Mouse (Mus musculus) retina, postnatal 7 days (tissue): ENCODE results near the gene Oxsr1.

ENCODE experiments used
- DNase-seq: peaks from one replicate; pipeline ENCODE4 v3.0.0-alpha.2; 2012; ENCODE audit warnings: low read depth, low spot score

The Oxsr1 gene

GRCm38 (mm10) chr9:119338350-119338749 is 16.1 kb upstream of the Oxsr1 start:
- DNase-seq, result no peak

DNA sequence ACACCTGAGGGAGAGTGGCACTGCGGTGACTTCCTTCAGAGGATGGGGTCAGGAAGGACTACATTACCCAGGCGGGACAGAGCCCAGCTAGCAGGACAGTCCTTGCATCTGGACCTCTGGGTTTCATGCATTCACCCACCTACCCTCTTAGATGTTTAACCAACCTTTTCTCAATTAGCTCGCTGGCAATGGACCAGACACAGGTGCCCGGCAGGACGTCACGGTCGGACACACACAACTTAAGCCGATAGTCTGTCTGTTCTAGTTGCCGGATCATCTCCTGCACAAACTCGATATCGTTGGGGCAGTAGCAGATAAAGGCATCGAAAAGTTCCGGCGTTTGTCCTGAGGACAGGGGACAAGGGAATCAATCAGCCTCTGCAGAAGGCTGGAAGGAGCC is 15.6 kb upstream of the Oxsr1 start:
- DNase-seq, result no peak

DNA sequence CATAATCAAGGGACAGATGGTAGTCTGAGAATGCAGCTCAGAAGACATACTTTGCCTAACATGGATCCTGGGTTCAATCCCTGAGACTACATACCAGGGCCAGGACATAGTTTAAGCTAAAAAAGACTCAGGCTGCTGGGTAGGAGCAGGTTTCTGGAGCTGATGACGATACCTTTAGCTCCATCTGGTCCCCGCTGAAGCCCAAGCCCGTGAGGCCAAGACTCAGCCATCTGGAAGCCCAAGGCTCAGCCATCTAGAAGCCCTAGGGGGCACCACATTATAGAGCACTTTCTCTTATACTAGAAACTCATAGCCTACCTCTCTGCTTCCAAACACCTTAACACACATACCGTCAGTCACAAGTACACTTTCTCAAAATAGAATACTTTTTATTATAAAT is 13.3 kb upstream of the Oxsr1 start:
- DNase-seq, result no peak

DNA sequence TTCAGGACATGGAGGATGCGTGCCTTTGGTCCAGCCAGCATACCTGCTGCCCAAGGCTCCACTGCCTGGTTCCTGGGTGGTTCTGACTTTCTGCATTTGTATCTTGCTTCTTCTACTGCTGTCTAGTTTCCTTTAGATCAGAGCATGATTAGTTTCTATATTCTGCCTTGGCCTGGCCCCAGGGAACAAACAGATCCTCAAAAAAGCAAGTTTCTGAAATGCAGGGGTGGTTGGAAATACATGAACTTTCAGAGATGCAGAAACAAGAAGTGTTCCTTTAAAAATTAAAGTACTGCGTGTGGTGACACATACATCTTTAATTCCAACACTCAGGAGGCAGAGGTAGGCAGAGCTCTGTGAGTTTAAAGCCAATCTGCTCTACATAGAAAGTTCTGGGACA is 12.6 kb upstream of the Oxsr1 start:
- DNase-seq, result no peak

- no peak for DNase-seq
These were observed 12.1 kb upstream of the Oxsr1 start for GRCm38 (mm10) chr9:119334324-119334723.

DNA sequence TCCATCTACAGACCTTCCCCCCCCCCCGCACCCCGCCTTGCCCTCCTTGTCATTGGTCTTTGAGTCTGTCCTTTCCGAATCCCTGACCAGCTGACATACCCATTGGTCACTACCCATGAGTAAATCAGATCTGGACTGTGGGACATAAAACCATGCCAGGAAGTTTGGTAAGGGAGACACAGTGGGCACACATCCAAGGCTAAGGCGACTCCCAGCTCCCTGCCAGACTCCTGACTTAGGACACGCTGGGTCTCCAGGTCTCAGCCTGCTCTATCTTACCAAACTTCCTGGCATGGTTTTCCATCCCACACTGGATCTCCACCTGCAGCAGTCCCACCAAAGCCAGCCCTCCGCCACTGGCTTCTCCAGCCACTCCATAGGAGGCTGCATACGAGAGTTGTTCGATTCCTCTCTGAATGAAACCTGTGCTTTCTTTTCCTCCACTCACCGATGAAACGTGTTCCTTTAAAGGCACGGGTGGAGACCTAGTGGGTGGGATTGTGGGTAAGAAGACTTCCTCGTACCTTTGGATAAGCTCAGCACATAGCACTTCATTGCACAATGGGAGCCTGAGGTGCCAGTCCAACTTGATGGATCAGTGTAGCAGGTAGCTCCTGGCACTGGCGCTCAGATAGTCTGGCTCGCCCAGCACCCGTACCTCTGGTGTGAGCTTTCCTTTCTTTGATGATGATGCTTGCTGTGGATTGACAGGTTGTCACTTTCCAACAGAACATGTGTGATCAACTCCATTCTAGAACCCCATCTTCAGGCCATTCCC is 8.1 kb upstream of the Oxsr1 start:
- DNase-seq, result no peak

- no peak for DNase-seq
These were observed 6.3 kb upstream of the Oxsr1 start for GRCm38 (mm10) chr9:119328488-119328887.

DNA sequence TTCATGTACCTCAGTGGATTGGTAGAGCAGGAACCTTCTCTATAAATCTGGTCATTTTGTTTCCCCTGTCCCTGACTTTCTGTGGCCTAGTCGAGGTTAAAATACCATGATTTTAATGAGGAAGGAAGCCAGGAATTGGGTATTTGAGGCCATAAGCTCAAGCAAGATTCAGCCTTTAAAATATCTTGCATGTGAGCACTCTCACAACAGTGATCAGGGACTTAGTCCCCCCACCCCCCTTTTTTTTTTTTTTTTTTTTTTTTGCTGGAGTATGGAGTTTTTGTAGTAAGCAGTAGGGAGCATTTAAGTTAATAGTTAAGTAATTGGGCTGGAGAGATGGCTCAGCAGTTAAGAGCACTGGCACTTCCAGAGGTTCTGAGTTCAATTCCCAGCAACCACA is 1.9 kb upstream of the Oxsr1 start:
- no peak for DNase-seq

DNA sequence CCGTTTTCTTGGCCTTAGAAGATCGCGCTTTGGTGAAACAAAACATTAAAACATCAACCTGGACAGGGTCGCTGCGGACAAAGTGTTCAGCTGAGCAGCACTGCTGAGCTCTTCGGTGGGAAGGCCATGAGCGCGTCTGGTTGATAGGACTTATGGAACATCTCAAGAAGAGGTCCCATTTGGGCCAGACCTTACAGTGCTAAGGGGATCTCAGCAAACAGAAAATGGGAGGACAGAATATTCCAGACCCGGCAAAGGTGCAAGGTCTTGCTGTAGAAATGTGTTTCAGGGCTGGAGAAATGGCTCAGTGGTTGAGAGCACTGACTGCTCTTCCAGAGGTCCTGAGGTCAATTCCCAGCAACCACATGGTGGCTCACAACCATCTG is 1.0 kb upstream of the Oxsr1 start:
- DNase-seq, result no peak

DNA sequence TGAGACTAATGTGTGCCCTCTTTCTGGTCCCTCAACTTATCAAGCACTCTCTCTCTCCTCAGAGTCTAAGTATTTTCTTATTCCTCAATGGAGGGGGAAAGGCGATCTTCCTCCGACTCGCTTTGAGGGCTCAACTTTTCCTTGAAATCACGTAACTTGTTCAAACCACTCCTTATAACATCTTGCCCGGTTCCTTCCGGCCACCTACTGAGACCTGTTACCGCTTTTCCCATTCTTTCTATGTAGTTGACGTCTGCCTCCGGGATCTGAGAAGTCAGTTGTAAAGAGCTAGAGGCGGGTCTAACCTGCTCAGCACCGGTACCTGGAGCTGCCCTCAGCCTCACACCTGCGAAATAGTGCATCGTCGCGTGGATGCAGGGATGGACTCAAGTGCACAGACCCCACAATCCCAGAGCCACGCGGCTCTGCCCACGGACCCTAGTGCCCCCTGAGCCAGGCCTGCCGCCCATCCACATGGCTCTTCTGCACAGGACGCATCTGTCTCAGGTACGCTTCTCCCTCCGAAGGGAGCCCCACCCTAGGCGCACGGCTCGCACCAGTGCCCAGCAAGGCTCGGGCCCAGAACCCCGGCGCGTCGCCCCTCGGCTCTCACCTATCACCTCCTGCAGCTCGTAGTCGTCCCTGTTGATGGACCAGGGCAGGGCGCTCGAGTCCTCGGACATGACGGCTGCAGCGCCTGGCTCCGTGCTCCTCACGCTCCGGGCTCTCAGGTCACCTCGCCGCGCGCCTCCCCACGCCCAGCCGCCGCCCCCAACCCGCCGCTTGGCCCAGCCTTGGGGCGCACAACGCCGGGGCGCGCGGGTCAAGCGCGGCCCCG is 616 bp downstream of the Oxsr1 start:
- no peak for DNase-seq

DNA sequence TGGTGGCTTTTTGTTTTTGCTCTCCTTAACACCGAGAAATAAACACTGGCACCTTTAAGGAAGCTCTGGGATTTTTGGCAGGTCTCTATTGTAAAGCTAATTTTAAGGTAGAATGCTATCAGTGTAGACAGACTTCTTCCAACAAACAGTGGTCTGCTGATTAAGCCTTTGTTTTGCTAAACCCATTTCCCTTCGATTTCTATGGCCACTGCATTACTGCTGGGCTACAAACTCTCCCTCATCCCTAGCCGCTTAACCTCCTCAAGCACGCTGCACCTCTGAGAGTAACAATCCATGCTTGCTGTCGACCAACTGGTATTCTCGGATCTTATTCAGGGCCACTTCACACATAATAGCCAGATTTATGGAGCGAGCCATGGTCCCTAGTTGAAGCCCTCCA is 1.3 kb downstream of the Oxsr1 start:
- DNase-seq, result no peak

- DNase-seq, result no peak
These were observed 1.8 kb downstream of the Oxsr1 start for GRCm38 (mm10) chr9:119320446-119320845.

- DNase-seq, result no peak
These were observed 3.3 kb downstream of the Oxsr1 start for GRCm38 (mm10) chr9:119318891-119319290.

DNA sequence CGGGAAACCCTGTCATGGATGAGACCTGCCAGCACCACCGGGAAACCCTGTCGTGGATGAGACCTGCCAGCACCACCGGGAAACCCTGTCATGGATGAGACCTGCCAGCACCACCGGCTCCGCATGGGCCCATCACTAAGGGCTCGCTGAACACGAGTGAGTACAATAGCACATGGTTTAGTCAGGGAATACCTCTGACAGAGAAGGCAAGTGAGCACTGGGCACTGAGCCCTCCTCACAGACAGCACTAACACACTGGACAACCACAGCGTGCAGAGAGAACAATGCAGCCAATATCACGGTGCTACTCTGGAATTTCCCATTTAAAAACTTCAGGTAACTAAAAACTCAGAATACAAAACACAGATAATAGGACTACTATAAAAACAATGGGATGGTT is 9.1 kb downstream of the Oxsr1 start:
- DNase-seq, result no peak

DNA sequence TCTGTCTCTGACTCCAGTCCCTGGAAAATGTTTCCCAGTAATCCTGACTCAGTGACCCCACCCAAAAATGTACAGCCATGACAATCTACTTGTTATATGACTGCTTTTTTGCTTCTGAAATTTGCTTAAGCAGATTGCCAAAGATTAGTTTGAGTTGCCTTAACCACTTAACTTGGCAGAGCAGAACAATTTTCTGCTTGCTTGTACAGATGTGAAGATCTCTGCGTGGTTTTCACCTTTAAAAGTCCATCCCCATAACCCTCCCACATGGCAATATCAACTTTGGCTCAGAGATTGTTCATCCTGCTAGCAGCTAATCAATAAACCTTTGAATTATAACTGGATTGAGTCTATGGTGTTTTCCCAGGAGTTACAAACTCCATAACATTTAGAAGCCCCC is 13.2 kb downstream of the Oxsr1 start:
- no peak for DNase-seq

- DNase-seq, result no peak
These were observed 16.4 kb downstream of the Oxsr1 start for GRCm38 (mm10) chr9:119305863-119306262.

DNA sequence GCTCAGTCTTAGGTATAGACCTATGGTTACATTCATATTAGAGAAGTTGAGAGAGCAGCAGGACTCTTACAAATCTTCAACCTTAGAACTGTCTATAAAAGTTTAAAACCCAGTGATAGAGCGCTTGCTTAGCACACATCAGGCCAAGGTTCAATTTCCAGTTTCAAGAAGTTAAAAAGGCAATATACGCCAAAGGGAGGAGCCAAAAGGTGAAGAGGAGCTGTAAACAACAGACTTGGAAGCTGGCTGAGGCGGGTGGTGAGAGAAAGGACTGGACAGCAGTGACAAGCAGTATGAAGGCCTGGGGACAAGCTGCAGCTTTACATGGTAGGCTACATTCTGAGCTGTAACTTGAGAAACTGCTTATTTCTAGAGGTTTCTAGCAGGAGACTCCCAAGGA is 23.7 kb downstream of the Oxsr1 start:
- DNase-seq, result no peak

DNA sequence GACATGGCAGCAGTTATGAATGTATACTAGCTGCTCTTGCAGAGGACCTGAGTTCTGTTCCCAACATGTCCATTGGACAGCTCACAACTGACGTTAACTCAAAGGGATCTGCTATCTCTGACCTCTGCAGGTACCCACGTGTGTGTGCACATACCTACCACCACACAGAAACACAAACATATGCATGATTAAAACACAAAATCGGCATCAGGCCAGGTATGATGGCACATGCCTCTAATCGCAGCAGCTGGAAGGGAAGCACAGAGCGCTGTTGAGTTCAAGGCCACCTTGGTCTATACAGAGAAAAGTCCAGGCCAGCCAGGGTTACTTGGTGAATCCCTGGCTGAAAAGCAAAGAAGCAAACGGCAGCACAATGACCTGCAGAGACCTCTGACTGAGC is 24.5 kb downstream of the Oxsr1 start:
- no peak for DNase-seq

GRCm38 (mm10) chr9:119290791-119291190 is 31.4 kb downstream of the Oxsr1 start:
- no peak for DNase-seq

DNA sequence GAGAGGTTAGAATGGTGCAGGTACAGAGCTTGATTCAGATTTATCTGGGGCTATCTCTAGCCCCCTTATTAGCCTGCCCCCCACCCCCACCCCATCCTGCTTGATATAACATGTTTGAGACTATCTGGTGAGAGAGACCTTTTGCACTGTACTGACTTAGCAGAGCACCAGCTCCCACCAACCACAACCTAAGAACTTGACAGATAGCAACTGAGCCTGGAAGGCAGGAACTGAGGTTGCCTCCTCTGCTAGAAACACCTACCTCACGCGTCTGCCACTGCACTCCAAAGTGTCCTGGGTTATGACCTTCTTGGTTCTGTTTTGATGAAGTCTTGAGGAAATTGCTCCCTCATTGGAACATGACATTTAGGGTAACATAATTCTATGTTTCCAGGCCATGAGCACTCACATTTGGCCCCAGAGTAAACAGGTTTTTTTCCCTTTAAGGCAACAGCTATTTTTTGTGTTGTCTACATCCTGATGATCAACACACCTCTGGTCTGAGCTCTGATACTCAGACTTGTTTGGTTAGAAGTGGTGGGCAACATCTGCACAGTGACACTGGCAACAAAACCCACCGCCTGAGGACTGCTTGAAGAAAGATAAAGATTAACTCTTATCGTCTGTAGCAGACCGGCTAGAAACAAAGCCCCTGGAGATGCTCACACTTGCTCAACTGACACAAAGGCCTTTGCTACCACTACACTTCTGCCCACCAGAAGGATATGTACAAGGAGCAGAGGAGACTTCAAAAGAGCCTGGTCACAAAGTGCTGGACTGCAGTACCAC is 41.1 kb downstream of the Oxsr1 start:
- DNase-seq, result no peak

GRCm38 (mm10) chr9:119278031-119278430 is 44.2 kb downstream of the Oxsr1 start:
- DNase-seq, result no peak

GRCm38 (mm10) chr9:119276321-119276720 is 45.9 kb downstream of the Oxsr1 start:
- DNase-seq, result no peak
